Mouse (Mus musculus) forebrain, embryonic 13.5 days (tissue): ENCODE data around the gene Bmp3. TPM values are rescaled to one million over a fixed set of nuclear protein-coding genes. Genes with fewer than 3 reads are reported as not detected.

Experiments
- ATAC-seq: fragments of 200-750 bp; cut with Nextera tagmentation; 2 replicates; pipeline ENCODE4 v1.8.0; 2017
- H3K27ac ChIP-seq: fragments of 300-500 bp; sonication (generic); 2 replicates; pipeline ENCODE4 v1.5.1; 2015; ENCODE audit warnings: inconsistent platforms, mild to moderate bottlenecking, moderate library complexity
- H3K27me3 ChIP-seq: fragments of 300-500 bp; sonication (generic); 2 replicates; pipeline ENCODE4 v1.6.1; 2015; ENCODE audit warnings: mild to moderate bottlenecking, inconsistent platforms
- H3K36me3 ChIP-seq: fragments of 300-500 bp; sonication (generic); 2 replicates; pipeline ENCODE4 v1.6.1; 2015; ENCODE audit warnings: mild to moderate bottlenecking, inconsistent platforms; ENCODE audit not compliant: poor library complexity, severe bottlenecking
- H3K4me1 ChIP-seq: fragments of 300-500 bp; sonication (generic); 2 replicates; pipeline ENCODE4 v1.6.1; 2015; ENCODE audit warnings: inconsistent platforms
- H3K4me2 ChIP-seq: fragments of 300-500 bp; sonication (generic); 2 replicates; pipeline ENCODE4 v1.6.1; 2015; ENCODE audit warnings: inconsistent platforms, mild to moderate bottlenecking, moderate library complexity
- H3K4me3 ChIP-seq: fragments of 300-500 bp; sonication (generic); 2 replicates; pipeline ENCODE4 v1.5.1; 2015; ENCODE audit warnings: mild to moderate bottlenecking, inconsistent platforms
- H3K9ac ChIP-seq: fragments of 300-500 bp; sonication (generic); 2 replicates; pipeline ENCODE4 v1.6.1; 2015; ENCODE audit warnings: mild to moderate bottlenecking, inconsistent platforms
- H3K9me3 ChIP-seq: fragments of 300-500 bp; sonication (generic); replicated peaks from 2 replicates; pipeline ENCODE4 v1.6.1; 2016; ENCODE audit warnings: inconsistent platforms
- WGBS: fragments of 180-500 bp; shearing (Covaris S2); methylation state at CpG from one replicate; pipeline ENCODE4 v1.1.7; 2015; 5-methylcytosine and 5-hydroxymethylcytosine counted together
- polyA plus RNA-seq: library from polyadenylated mRNA; unstranded; fragments of >200 nt; fragmentation: Nextera tagmentation; extraction: Ambion mirVana; gene quantifications from 2 replicates; pipeline ENCODE4 v1.2.1, GENCODE M21; 2015

Bmp3 gene
- 1.1 and 1.4 TPM in 2 replicates for polyA plus RNA-seq

DNA sequence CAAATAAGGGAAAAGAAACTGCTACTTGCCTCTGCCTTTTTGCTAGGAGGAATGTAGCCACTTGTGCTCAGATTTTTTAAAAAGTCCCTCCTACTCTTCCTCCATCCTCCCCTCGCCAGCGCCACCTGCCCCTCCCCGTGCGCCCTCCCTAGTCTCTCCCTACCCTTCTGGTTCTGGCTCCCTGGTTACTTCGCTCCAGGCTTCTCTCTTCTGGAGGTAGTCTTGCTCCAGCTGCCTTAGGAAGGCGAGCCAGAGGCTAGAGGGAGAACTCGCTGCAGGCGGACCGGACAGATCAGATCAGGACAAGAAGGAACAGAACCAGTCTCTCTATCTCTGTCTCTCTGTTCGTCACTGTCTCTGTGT, at the start of gene Bmp3:
TSS of gene Bmp3 (plus strand) at position 152 of the 363 bp plus-strand sequence.
- Histone ChIP-seq H3K27ac (no peak within 1 kb of the TSS), H3K27me3 (peaks cover 41% of the 10 kb centered on the region), H3K36me3 (no peaks in the 10 kb centered on the region), H3K9me3 (no peaks in the 10 kb centered on the region), H3K4me3 (peak within 1 kb of the TSS; percentile 62), H3K9ac (peak within 1 kb of the TSS; percentile 70), H3K4me1 (peaks cover 15% of the 10 kb centered on the region), H3K4me2 (peak within 1 kb of the TSS; percentile 100)
- WGBS, result 1% methylated on average over 10 of the region's 10 CpGs
- peak; percentile 72 for ATAC-seq

DNA sequence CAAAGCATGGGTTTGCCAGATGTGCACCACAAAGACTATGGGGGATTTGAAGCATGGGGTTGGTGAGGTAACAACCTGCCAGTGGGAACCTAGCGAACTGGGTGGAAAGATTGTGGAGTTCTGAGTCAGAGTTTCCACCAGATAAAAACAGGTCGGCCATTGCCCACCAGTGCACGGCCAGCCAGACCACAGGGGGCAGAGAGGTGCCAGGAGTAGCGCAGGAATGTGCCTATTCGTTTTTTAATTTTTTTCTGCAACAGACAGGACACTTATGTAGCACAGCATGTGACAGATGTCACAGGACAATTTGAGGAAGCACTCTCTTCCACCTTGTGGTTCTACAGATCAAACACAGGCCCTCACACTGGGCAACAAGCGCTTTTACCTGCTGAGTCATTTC, 49.5 kb upstream of the Bmp3 start:
- Histone ChIP-seq H3K4me1 (peaks cover 7% of the 10 kb centered on the region), H3K4me3 (no peak overlapping the region), H3K27ac (no peak overlapping the region), H3K27me3 (no peaks in the 10 kb centered on the region), H3K36me3 (no peaks in the 10 kb centered on the region), H3K9me3 (no peaks in the 10 kb centered on the region), H3K4me2 (no peak overlapping the region), H3K9ac (no peak overlapping the region)
- whole genome bisulfite sequencing, result 93% methylated on average over 6 of the region's 6 CpGs
- ATAC-seq, result no peak

DNA sequence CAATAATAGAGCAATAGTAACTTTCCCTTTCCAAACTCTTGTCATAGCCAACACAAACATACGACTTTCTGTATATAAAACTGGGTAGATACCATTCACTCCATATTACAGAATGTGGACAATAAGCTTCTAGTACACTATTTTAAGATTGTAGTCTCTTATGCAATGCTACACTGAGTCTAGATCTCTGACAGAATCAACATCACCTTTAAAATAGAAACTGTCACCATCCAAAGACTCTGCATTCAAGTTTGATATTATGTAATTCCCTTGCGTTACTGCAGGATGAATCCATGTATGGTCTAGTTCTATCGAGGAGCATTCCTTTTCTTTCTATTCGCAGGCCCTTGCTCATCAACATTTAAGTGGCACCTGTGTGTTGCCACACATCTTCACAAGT, 47.7 kb upstream of the Bmp3 start:
- no peak overlapping the region for H3K9ac ChIP-seq
- H3K4me1 ChIP-seq, result peaks cover 3% of the 10 kb centered on the region
- H3K27ac ChIP-seq, result no peak overlapping the region
- H3K9me3 ChIP-seq, result no peaks in the 10 kb centered on the region
- no peak for ATAC-seq
- H3K36me3 ChIP-seq, result no peaks in the 10 kb centered on the region
- 93% methylated on average over 4 of the region's 4 CpGs for WGBS
- no peak overlapping the region for H3K4me3 ChIP-seq
- H3K27me3 ChIP-seq, result no peaks in the 10 kb centered on the region
- no peak overlapping the region for H3K4me2 ChIP-seq

DNA sequence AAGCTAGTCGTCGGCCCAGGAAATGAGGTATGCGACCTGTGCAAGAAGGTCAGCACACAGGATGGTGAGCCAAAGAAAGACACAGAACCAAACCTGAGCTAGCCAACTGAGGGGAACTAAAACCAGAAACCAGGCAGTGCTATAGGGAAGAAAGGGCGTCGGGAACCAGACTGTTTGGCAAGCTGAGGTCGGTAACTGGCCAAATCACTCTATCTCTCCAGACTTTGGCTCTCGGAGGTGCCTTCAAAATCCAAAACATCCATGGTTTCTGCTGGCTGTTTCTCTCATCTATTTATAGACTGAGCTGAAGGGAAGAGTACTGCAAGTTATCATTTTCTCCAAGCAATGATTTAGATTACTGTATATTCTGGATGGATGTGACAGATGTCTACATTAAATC, 47.2 kb upstream of the Bmp3 start:
- Histone ChIP-seq H3K9ac (no peak overlapping the region), H3K27me3 (no peaks in the 10 kb centered on the region), H3K27ac (no peak overlapping the region), H3K4me2 (no peak overlapping the region), H3K4me1 (no peaks in the 10 kb centered on the region), H3K9me3 (no peaks in the 10 kb centered on the region), H3K4me3 (no peak overlapping the region), H3K36me3 (no peaks in the 10 kb centered on the region)
- no peak for ATAC-seq
- 90% methylated on average over 7 of the region's 7 CpGs for WGBS

DNA sequence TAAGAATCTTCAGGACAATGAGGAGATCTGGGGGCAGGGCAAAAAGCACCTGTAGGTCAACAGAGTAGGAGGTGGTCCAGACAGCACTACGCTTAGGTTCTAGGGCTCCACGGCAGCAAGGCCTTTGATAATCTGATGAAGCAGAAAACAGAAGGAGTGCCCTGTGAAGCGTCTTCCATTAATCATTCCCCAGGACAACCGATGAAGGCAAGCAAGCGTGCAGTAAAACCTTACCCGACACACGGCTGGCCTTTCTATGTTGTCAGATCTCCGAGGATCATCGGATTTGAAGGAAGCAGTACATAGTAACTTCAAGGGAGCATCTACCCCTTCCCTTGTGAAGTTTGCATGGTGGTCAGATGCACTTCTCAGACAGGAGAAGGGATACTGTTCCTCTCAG, 46.3 kb upstream of the Bmp3 start:
- no peak for ATAC-seq
- Histone ChIP-seq H3K27me3 (no peaks in the 10 kb centered on the region), H3K4me3 (no peak overlapping the region), H3K9me3 (peaks cover 3% of the 10 kb centered on the region; the same call in 1 of the 2 replicates), H3K4me2 (no peak overlapping the region), H3K36me3 (no peaks in the 10 kb centered on the region), H3K27ac (no peak overlapping the region), H3K4me1 (no peaks in the 10 kb centered on the region), H3K9ac (no peak overlapping the region)
- WGBS, result 76% methylated on average over 9 of the region's 9 CpGs

- H3K36me3 ChIP-seq, result no peaks in the 10 kb centered on the region
These were observed 41.8 kb upstream of the Bmp3 start for GRCm38 (mm10) chr5:98812380-98812779.

DNA sequence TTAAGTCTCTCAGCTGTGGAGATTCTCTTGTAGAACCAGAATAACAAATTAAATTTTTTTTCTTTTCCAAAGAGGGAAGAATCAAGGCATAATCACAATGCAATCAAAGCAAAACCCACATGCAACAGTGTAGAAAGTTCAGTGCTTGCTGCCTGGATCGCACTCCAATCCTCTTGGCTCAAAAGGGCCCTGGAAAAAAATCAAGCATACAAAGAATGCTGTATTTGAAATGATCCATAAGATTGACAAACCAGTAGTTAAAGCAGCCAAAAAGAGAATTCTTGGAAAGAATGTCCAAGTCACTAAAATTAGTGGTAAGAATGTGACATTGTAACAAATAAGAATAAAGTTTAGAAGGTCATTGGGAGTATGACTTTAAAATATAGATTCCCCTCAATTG, 38.9 kb upstream of the Bmp3 start:
- Histone ChIP-seq H3K9ac (no peak overlapping the region), H3K36me3 (no peaks in the 10 kb centered on the region), H3K9me3 (peaks cover 5% of the 10 kb centered on the region; the same call in 1 of the 2 replicates), H3K27me3 (no peaks in the 10 kb centered on the region), H3K4me1 (no peaks in the 10 kb centered on the region), H3K4me3 (no peak overlapping the region), H3K27ac (no peak overlapping the region), H3K4me2 (no peak overlapping the region)
- no peak for ATAC-seq
- 85% methylated on average over 1 of the region's 1 CpGs for WGBS

More at GRCm38 (mm10) chr5:98812380-98812779, 41.8 kb upstream of the Bmp3 start:
- WGBS, result 94% methylated on average over 1 of the region's 1 CpGs
- no peak overlapping the region for H3K27ac ChIP-seq
- H3K4me3 ChIP-seq, result no peak overlapping the region
- H3K4me1 ChIP-seq, result no peaks in the 10 kb centered on the region
- H3K4me2 ChIP-seq, result no peak overlapping the region
- ATAC-seq, result no peak
- H3K27me3 ChIP-seq, result no peaks in the 10 kb centered on the region
- H3K9me3 ChIP-seq, result peaks cover 5% of the 10 kb centered on the region; the same call in 1 of the 2 replicates
- no peak overlapping the region for H3K9ac ChIP-seq

DNA sequence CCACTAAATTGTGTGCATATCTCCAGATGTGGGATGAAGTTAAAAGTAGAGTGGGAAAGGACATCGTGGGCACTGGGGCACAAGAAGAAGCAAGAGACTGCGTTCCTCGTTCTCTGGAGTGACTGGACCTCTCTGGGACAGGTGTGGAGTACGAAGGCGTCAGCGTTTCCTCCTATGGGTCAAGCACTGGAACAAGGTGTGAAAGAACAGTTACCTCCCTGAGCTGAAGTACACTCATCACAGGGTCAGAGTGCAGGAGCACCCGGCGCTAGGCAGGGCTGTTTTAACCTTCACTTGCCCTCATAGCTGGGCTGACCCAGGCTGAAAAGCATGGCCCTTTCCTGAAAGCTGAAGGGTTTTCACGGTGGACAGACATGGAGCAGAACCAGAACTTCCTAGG, 20.5 kb upstream of the Bmp3 start:
- Histone ChIP-seq H3K4me2 (no peak overlapping the region), H3K9ac (no peak overlapping the region), H3K27ac (no peak overlapping the region), H3K4me3 (no peak overlapping the region), H3K36me3 (no peaks in the 10 kb centered on the region), H3K4me1 (no peaks in the 10 kb centered on the region), H3K9me3 (no peaks in the 10 kb centered on the region), H3K27me3 (no peaks in the 10 kb centered on the region)
- no peak for ATAC-seq
- WGBS, result 88% methylated on average over 9 of the region's 9 CpGs

DNA sequence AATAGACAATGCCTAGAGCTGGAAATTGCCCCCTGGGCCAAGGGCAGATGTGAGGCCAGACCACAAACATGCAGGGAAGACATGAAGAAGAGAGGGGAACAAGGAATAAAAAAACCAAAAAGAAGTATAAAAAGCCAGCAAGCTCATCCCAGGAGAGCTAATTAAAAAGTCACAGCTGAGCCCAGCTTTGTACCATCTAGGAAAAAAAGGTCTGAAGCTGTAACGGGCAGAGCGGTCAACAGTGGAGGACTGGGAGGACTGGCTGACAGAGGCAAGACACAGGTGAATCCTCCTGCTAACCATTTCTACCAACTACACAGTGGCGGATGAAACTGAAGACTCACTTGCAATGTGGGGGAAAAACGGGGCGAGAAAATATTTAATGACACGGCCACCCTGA, 19.9 kb upstream of the Bmp3 start:
- H3K36me3 ChIP-seq, result no peaks in the 10 kb centered on the region
- H3K27ac ChIP-seq, result no peak overlapping the region
- no peaks in the 10 kb centered on the region for H3K9me3 ChIP-seq
- 74% methylated on average over 6 of the region's 6 CpGs for WGBS
- no peak overlapping the region for H3K4me2 ChIP-seq
- H3K9ac ChIP-seq, result no peak overlapping the region
- H3K4me3 ChIP-seq, result no peak overlapping the region
- no peak for ATAC-seq
- H3K4me1 ChIP-seq, result no peaks in the 10 kb centered on the region
- no peaks in the 10 kb centered on the region for H3K27me3 ChIP-seq

- no peak overlapping the region for H3K9ac ChIP-seq
- no peaks in the 10 kb centered on the region for H3K9me3 ChIP-seq
- no peaks in the 10 kb centered on the region for H3K27me3 ChIP-seq
- WGBS, result 93% methylated on average over 7 of the region's 7 CpGs
- H3K36me3 ChIP-seq, result no peaks in the 10 kb centered on the region
- ATAC-seq, result no peak
- H3K4me2 ChIP-seq, result no peak overlapping the region
- H3K4me3 ChIP-seq, result no peak overlapping the region
- no peaks in the 10 kb centered on the region for H3K4me1 ChIP-seq
- no peak overlapping the region for H3K27ac ChIP-seq
These were observed 11.5 kb upstream of the Bmp3 start for GRCm38 (mm10) chr5:98842600-98843310.

DNA sequence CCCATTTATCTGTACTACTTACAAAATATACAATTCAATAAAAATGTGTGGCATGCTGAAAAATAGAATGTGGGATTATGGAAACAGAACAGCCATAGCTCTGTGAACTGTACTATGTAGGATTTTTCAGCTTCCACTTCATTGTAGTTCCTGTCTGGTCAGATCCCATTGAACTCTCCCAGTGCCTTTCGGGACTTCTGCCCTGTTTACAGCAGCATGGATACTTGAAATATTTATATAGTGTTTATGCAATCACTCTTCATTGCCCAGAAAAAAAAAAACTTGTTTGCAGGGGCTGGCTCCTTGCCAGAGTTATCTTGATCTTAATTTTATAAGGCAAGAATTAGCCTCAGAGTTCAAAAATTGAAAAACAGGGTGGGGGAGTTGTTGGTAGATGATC, 9.6 kb upstream of the Bmp3 start:
- H3K4me1 ChIP-seq, result no peaks in the 10 kb centered on the region
- H3K36me3 ChIP-seq, result no peaks in the 10 kb centered on the region
- no peaks in the 10 kb centered on the region for H3K27me3 ChIP-seq
- no peak overlapping the region for H3K27ac ChIP-seq
- H3K4me2 ChIP-seq, result no peak overlapping the region
- 91% methylated on average over 1 of the region's 1 CpGs for WGBS
- no peaks in the 10 kb centered on the region for H3K9me3 ChIP-seq
- no peak for ATAC-seq
- no peak overlapping the region for H3K4me3 ChIP-seq
- H3K9ac ChIP-seq, result no peak overlapping the region

GRCm38 (mm10) chr5:98854627-98855564, 681 bp downstream of the Bmp3 start:
- peaks cover 41% of the 10 kb centered on the region for H3K27me3 ChIP-seq
- under 1% methylated on average over 74 of the region's 75 CpGs for WGBS
- no peaks in the 10 kb centered on the region for H3K9me3 ChIP-seq
- peak overlapping the region; percentile 70 for H3K9ac ChIP-seq
- H3K4me1 ChIP-seq, result peaks cover 15% of the 10 kb centered on the region
- peak overlapping the region; percentile 62 for H3K4me3 ChIP-seq
- H3K36me3 ChIP-seq, result no peaks in the 10 kb centered on the region
- H3K27ac ChIP-seq, result no peak overlapping the region
- peak; percentile 88 for ATAC-seq
- peak overlapping the region; percentile 100 for H3K4me2 ChIP-seq
